Mouse (Mus musculus) liver, postnatal 0 days (tissue): ENCODE data around the gene Nr1i3. TPM values are rescaled to one million over a fixed set of nuclear protein-coding genes. Genes with fewer than 3 reads are reported as not detected.

Experiments
- ATAC-seq: fragments of 200-750 bp; cut with Nextera tagmentation; 2 replicates; pipeline ENCODE4 v1.8.0; 2017; ENCODE audit warnings: mild to moderate bottlenecking, moderate library complexity
- DNase-seq: peaks from one replicate; pipeline ENCODE4 v3.0.0-alpha.2; 2016
- H3K27ac ChIP-seq: fragments of 300-500 bp; sonication (generic); 2 replicates; pipeline ENCODE4 v1.5.1; 2014; ENCODE audit warnings: antibody characterized with exemption, moderate library complexity, mild to moderate bottlenecking, low read depth
- H3K27me3 ChIP-seq: fragments of 300-500 bp; sonication (generic); 2 replicates; pipeline ENCODE4 v1.6.1; 2014; ENCODE audit warnings: low read length, control low read depth, mixed read lengths; ENCODE audit not compliant: insufficient read depth
- H3K36me3 ChIP-seq: fragments of 300-500 bp; sonication (generic); replicated peaks from 2 replicates; pipeline ENCODE4 v1.6.1; 2014; ENCODE audit warnings: mild to moderate bottlenecking, control low read depth, low read length, moderate library complexity, mixed read lengths; ENCODE audit not compliant: insufficient read depth
- H3K4me1 ChIP-seq: fragments of 300-500 bp; sonication (generic); 2 replicates; pipeline ENCODE4 v1.6.1; 2014; ENCODE audit warnings: antibody characterized with exemption, mild to moderate bottlenecking, control low read depth; ENCODE audit not compliant: insufficient read depth
- H3K4me2 ChIP-seq: fragments of 300-500 bp; sonication (generic); 2 replicates; pipeline ENCODE4 v1.6.1; 2014; ENCODE audit warnings: low read depth, mild to moderate bottlenecking, low read length, moderate library complexity, mixed read lengths
- H3K4me3 ChIP-seq: fragments of 300-500 bp; sonication (generic); 2 replicates; pipeline ENCODE4 v1.5.1; 2014; ENCODE audit warnings: low read depth, low read length
- H3K9ac ChIP-seq: fragments of 300-500 bp; sonication (generic); replicated peaks from 2 replicates; pipeline ENCODE4 v1.6.1; 2014; ENCODE audit warnings: mild to moderate bottlenecking, moderate library complexity
- H3K9me3 ChIP-seq: fragments of 300-500 bp; sonication (generic); 2 replicates; pipeline ENCODE4 v1.6.1; 2016; ENCODE audit warnings: mild to moderate bottlenecking, control low read depth, low read length, mixed read lengths
- CTCF ChIP-seq: sonication (generic); IDR thresholded peaks from 2 replicates; pipeline ENCODE4 v1.5.1; 2016; ENCODE audit warnings: antibody characterized with exemption, low read depth
- EP300 ChIP-seq: IDR thresholded peaks from 2 replicates; pipeline ENCODE4 v1.6.1; 2016; ENCODE audit warnings: antibody characterized with exemption, low read depth, mild to moderate bottlenecking
- WGBS: fragments of 180-500 bp; shearing (Covaris S2); extraction: QIAGEN DNeasy Blood & Tissue Kit; methylation state at CpG from one replicate; pipeline ENCODE4 v1.1.7; 2014; ENCODE audit not compliant: insufficient replicate concordance; 5-methylcytosine and 5-hydroxymethylcytosine counted together
- polyA plus RNA-seq: library from polyadenylated mRNA; unstranded; fragments of >200 nt; fragmentation: Nextera tagmentation; extraction: Ambion mirVana; gene quantifications from 2 replicates; pipeline ENCODE4 v1.2.1, GENCODE M21; 2015

Nr1i3 gene
- polyA plus RNA-seq, 1 experiment from 2014 or later, result 53.1 TPM

GRCm38 (mm10) chr1:171203471-171204248 is 10.1 kb upstream of the Nr1i3 start:
- Histone ChIP-seq H3K9ac (no peak overlapping the region), H3K27me3 (no peaks in the 10 kb centered on the region), H3K4me3 (no peak overlapping the region), H3K9me3 (no peaks in the 10 kb centered on the region), H3K36me3 (no peaks in the 10 kb centered on the region), H3K27ac (peak overlapping the region; percentile 91), H3K4me2 (0 out of 2 replicates have a peak overlapping the region, but pooled peaks have one; percentile 30), H3K4me1 (no peaks in the 10 kb centered on the region)
- 0 out of 2 replicates have a peak, but pooled peaks have one; percentile 12 for TF ChIP-seq EP300
- no peak for TF ChIP-seq CTCF
- 30% methylated on average over 10 of the region's 11 CpGs for WGBS
- DNase-seq (peak; percentile 42), ATAC-seq (peak; percentile 84)

- H3K9ac ChIP-seq, result no peak overlapping the region
- 51% methylated on average over 7 of the region's 7 CpGs for WGBS
- H3K36me3 ChIP-seq, result no peaks in the 10 kb centered on the region
- no peaks in the 10 kb centered on the region for H3K27me3 ChIP-seq
- TF ChIP-seq CTCF (no peak), EP300 (peak; percentile 71)
- H3K4me3 ChIP-seq, result no peak overlapping the region
- peak; percentile 98 for ATAC-seq
- no peaks in the 10 kb centered on the region for H3K9me3 ChIP-seq
- 0 out of 2 replicates have a peak overlapping the region, but pooled peaks have one; percentile 30 for H3K4me2 ChIP-seq
- H3K4me1 ChIP-seq, result no peaks in the 10 kb centered on the region
- H3K27ac ChIP-seq, result peak overlapping the region; percentile 91
- peak; percentile 42 for DNase-seq
Measured at GRCm38 (mm10) chr1:171204249-171204644, 9.5 kb upstream of the Nr1i3 start.

- no peak for DNase-seq
- no peak for ATAC-seq
- no peak overlapping the region for H3K9ac ChIP-seq
- TF ChIP-seq CTCF (no peak), EP300 (no peak)
- H3K9me3 ChIP-seq, result no peaks in the 10 kb centered on the region
- H3K27ac ChIP-seq, result no peak overlapping the region
- peaks cover 5% of the 10 kb centered on the region; the same call in 1 of the 2 replicates for H3K4me1 ChIP-seq
- no peak overlapping the region for H3K4me3 ChIP-seq
- H3K27me3 ChIP-seq, result no peaks in the 10 kb centered on the region
- WGBS, result 61% methylated on average over 6 of the region's 6 CpGs
- no peaks in the 10 kb centered on the region for H3K36me3 ChIP-seq
- H3K4me2 ChIP-seq, result no peak overlapping the region
Measured at GRCm38 (mm10) chr1:171205704-171206493, 7.9 kb upstream of the Nr1i3 start.

- Histone ChIP-seq H3K9me3 (no peaks in the 10 kb centered on the region), H3K4me3 (no peak overlapping the region), H3K36me3 (no peaks in the 10 kb centered on the region), H3K4me1 (peaks cover 5% of the 10 kb centered on the region; the same call in 1 of the 2 replicates), H3K9ac (no peak overlapping the region), H3K27ac (no peak overlapping the region), H3K27me3 (no peaks in the 10 kb centered on the region), H3K4me2 (no peak overlapping the region)
- TF ChIP-seq CTCF, result no peak
- no peak for TF ChIP-seq EP300
- 28% methylated on average over 4 of the region's 4 CpGs for WGBS
- ATAC-seq (no peak), DNase-seq (no peak)
Measured at GRCm38 (mm10) chr1:171209409-171209808, 4.4 kb upstream of the Nr1i3 start.

- Histone ChIP-seq H3K36me3 (no peaks in the 10 kb centered on the region), H3K27me3 (no peaks in the 10 kb centered on the region), H3K9me3 (no peaks in the 10 kb centered on the region), H3K4me3 (no peak overlapping the region), H3K4me2 (0 out of 2 replicates have a peak overlapping the region, but pooled peaks have one; percentile 4), H3K9ac (peak overlapping the region; percentile 16; the same call in 1 of the 2 replicates), H3K27ac (peak overlapping the region; percentile 93), H3K4me1 (peaks cover 12% of the 10 kb centered on the region)
- peak; percentile 41 for DNase-seq
- WGBS, result 62% methylated on average over 3 of the region's 3 CpGs
- TF ChIP-seq CTCF (no peak), EP300 (no peak)
- ATAC-seq, result peak; percentile 70
Measured at GRCm38 (mm10) chr1:171212854-171213253, 916 bp upstream of the Nr1i3 start.

GRCm38 (mm10) chr1:171216241-171216955 is 2.6 kb downstream of the Nr1i3 start:
- no peak for TF ChIP-seq EP300
- TF ChIP-seq CTCF, result no peak
- no peak overlapping the region for H3K27ac ChIP-seq
- peaks cover 12% of the 10 kb centered on the region for H3K4me1 ChIP-seq
- 69% methylated on average over 18 of the region's 18 CpGs for WGBS
- H3K27me3 ChIP-seq, result no peaks in the 10 kb centered on the region
- H3K4me3 ChIP-seq, result no peak overlapping the region
- no peak overlapping the region for H3K4me2 ChIP-seq
- ATAC-seq (no peak), DNase-seq (no peak)
- peaks cover 18% of the 10 kb centered on the region for H3K36me3 ChIP-seq
- no peaks in the 10 kb centered on the region for H3K9me3 ChIP-seq
- H3K9ac ChIP-seq, result no peak overlapping the region
